Mouse (Mus musculus): ENCODE measurements at regions not wholly inside any gene's neighbourhood (a gene's known extent, or its start where the extent isn't known, plus 50 kb on each side); places are given as distances from the start of the nearest gene placed in this dataset.

DNA sequence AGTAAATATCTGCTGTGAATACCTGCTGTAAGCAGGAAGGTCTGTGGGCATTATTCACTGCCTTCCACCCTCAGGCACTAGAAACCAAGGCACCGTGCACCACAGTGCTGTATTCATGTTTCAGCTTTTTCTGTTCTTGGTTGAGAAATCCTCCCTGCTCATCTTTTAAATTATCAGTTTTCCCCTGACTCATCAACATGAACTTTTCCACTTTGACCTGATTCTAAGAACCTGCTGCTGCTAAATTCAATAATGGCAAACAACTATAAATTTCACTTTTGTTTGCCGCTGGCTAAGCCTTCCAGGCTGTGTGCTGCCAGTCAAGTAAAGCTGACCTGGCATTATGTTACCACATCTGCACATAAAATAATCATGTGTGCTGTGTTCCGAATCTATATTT lies 126.1 kb upstream of the Gpc5 start:
- no peak for TF ChIP-seq POLR2A (IDR thresholded peaks at IDR 0.05; ENCODE audit: control insufficient read depth, low read depth, low read length)
- TF ChIP-seq CTCF (IDR thresholded peaks at IDR 0.05; ENCODE audit: control insufficient read depth, insufficient read depth, insufficient replicate concordance, low read depth, low read length) = no peak
